9 mouse cellular contexts compared by ENCODE assay signal in genomic region chr9:81634163-81634562, GRCm38 (mm10). TPM values are rescaled to one million over a fixed set of nuclear protein-coding genes. Genes with fewer than 3 reads are reported as not detected.
DNase-seq lines count a peak whose midpoint lies in the region; ATAC-seq and TF ChIP-seq lines count a peak whose summit lies in the region.
"Had no signal": no experiment of that assay in that cellular context is flagged by ENCODE, and none has a peak within 500 bp of the region (broad histone marks: within the 10 kb centered on the region; RNA-seq: fewer than 3 reads in every experiment).

No protein-coding gene starts in this region.

- peaks cover 31% of the 10 kb centered on the region for H3K79me2 ChIP-seq in myocyte (ENCODE audit: control insufficient read depth, insufficient read depth)

- H3ac ChIP-seq in myocyte (ENCODE audit: control insufficient read depth, insufficient read length) = no peak overlapping the region

- WGBS in heart, embryonic 14.5 days = 2% methylated on average over 10 of the region's 10 CpGs
- whole genome bisulfite sequencing in hindbrain, embryonic 11.5 days = 1% methylated on average over 10 of the region's 10 CpGs

- no peak overlapping the region for H3K27ac ChIP-seq in heart, embryonic 14.5 days (replicated peaks in 1 of 2; ENCODE audit: control insufficient read depth in 1 of 2, insufficient read depth in 1 of 2, low read depth in 2 of 2, low read length in 2 of 2)
- no peak overlapping the region for H3K27ac ChIP-seq in hindbrain, embryonic 11.5 days (ENCODE audit: low read depth, low read length)

- intact Hi-C loops in heart, postnatal 10 days (cut with DNase I) = no loop called here
- intact Hi-C loops in gastrocnemius, postnatal 14 days (cut with DNase I; ENCODE audit: low total_unique reads) = no loop called here

- no peak for TF ChIP-seq POLR2A in myocyte (IDR thresholded peaks at IDR 0.05; ENCODE audit: insufficient read length, low read depth)

- peaks cover 7 to 11% of the 10 kb centered on the region in 2 experiments for H3K4me1 ChIP-seq in heart, embryonic 14.5 days (ENCODE audit: control insufficient read depth in 2 of 2, insufficient read depth in 2 of 2, low read length in 2 of 2)
- H3K4me1 ChIP-seq in hindbrain, embryonic 11.5 days (replicated peaks; ENCODE audit: control insufficient read depth, insufficient read depth, low read length) = no peaks in the 10 kb centered on the region

- H3K9me3 ChIP-seq in heart, embryonic 14.5 days (ENCODE audit: control insufficient read depth, low read length) = no peaks in the 10 kb centered on the region
- no peaks in the 10 kb centered on the region for H3K9me3 ChIP-seq in hindbrain, embryonic 11.5 days (ENCODE audit: control insufficient read depth, low read length)

- peak overlapping the region; percentile 66 to 77 for H3K4me3 ChIP-seq in heart, embryonic 14.5 days (ENCODE audit: control insufficient read depth in 1 of 2, insufficient read depth in 1 of 2, low read depth in 1 of 2, low read length in 2 of 2)
- H3K4me3 ChIP-seq in hindbrain, embryonic 11.5 days (ENCODE audit: low read depth, low read length) = peak overlapping the region; percentile 78
- peak overlapping the region; percentile 87 for H3K4me3 ChIP-seq in myocyte

- no peak for ATAC-seq in heart, embryonic 14.5 days (ENCODE audit: insufficient number of reproducible peaks, insufficient read depth, low FRiP score, low read depth)
- ATAC-seq in hindbrain, embryonic 11.5 days (ENCODE audit: low FRiP score) = no peak
- ATAC-seq in cerebellum, adult (ENCODE audit: insufficient number of reproducible peaks, low FRiP score, low TSS enrichment) = no peak

- DNase-seq in heart, postnatal 10 days = no peak
- peak; percentile 16 for DNase-seq in ZHBTc4 (ENCODE audit: low read depth, low spot score)
- DNase-seq in hindbrain, embryonic 11.5 days (ENCODE audit: low spot score) = peak; percentile 38
- DNase-seq in kidney, postnatal 10 days = no peak
- no peak for DNase-seq in gastrocnemius, postnatal 14 days

- peak overlapping the region; percentile 99 for H3K4me2 ChIP-seq in heart, embryonic 14.5 days (ENCODE audit: low read length)
- peak overlapping the region; percentile 99 for H3K4me2 ChIP-seq in hindbrain, embryonic 11.5 days (replicated peaks; ENCODE audit: low read depth, low read length)
- H3K4me2 ChIP-seq in myocyte (ENCODE audit: low read depth) = peak overlapping the region; percentile 95

- H3K36me3 ChIP-seq in heart, embryonic 14.5 days (ENCODE audit: control insufficient read depth, insufficient read depth, low read length) = no peaks in the 10 kb centered on the region
- no peaks in the 10 kb centered on the region for H3K36me3 ChIP-seq in hindbrain, embryonic 11.5 days (ENCODE audit: control insufficient read depth, insufficient read depth, low read length)
- no peaks in the 10 kb centered on the region for H3K36me3 ChIP-seq in myocyte (ENCODE audit: control insufficient read depth, insufficient read depth)
- H3K36me3 ChIP-seq: G1E had no signal

- peaks cover 23% of the 10 kb centered on the region for H3K27me3 ChIP-seq in heart, embryonic 14.5 days (ENCODE audit: control insufficient read depth, insufficient read depth, low read length)
- H3K27me3 ChIP-seq in hindbrain, embryonic 11.5 days (ENCODE audit: control insufficient read depth, insufficient read depth, low read length) = peaks cover 17% of the 10 kb centered on the region
- H3K27me3 ChIP-seq in myocyte (ENCODE audit: control insufficient read depth, insufficient read depth, insufficient read length) = no peaks in the 10 kb centered on the region

- H3K9ac ChIP-seq in heart, embryonic 14.5 days (ENCODE audit: low read length) = peak overlapping the region; percentile 38; the same call in 1 of the 2 replicates
- H3K9ac ChIP-seq in hindbrain, embryonic 11.5 days (ENCODE audit: low read depth, low read length) = no peak overlapping the region

TF ChIP-seq in myocyte, 11 proteins besides CTCF, POLR2A, EP300 and RAD21:
- no peak for TF ChIP-seq CEBPB (IDR thresholded peaks at IDR 0.05; ENCODE audit: insufficient read depth, poor library complexity, severe bottlenecking)
- no peak for TF ChIP-seq MYOG (IDR thresholded peaks at IDR 0.05; ENCODE audit: control insufficient read depth in 1 of 3, insufficient read depth in 1 of 3, insufficient read length in 2 of 3, low read depth in 2 of 3)
- no peak for TF ChIP-seq E2F4 (IDR thresholded peaks at IDR 0.05; ENCODE audit: insufficient read depth)
- no peak for TF ChIP-seq TCF12 (IDR thresholded peaks at IDR 0.05; ENCODE audit: insufficient read depth, poor library complexity, severe bottlenecking)
- no peak for TF ChIP-seq MAX (IDR thresholded peaks at IDR 0.05; ENCODE audit: low read depth)
- TF ChIP-seq SRF (IDR thresholded peaks at IDR 0.05; ENCODE audit: control insufficient read depth, insufficient read length, low read depth) = no peak

RNA-seq across cellular contexts. Expression of gene Htr1b, which starts 0.5 kb away (rescaled TPM):
- 0.49 and 0.63 TPM in 2 replicates for polyA plus RNA-seq in heart, embryonic 14.5 days (2014; fragmentation: Nextera tagmentation; extraction: Ambion mirVana)
- total RNA-seq in heart, postnatal 10 days (2021) = under 1 TPM; 0.10 TPM
- 1.1 and 1.2 TPM in 2 replicates for polyA plus RNA-seq in hindbrain, embryonic 11.5 days (2014; fragmentation: Nextera tagmentation; extraction: Ambion mirVana)
- polyA plus RNA-seq in myocyte (2012; fragmentation: generic; extraction: Trizol) = 2.4 TPM
- under 1 TPM in 1 of 2 experiments, not detected in 1; 0.14 TPM for total RNA-seq in gastrocnemius, postnatal 14 days (2021)
- polyA plus RNA-seq: G1E had no signal

Comparison
In these comparisons a context has a peak if more than half of its experiments do, and no peak if none do; other contexts are left out.
1. DNase-seq: peak in ZHBTc4 (single experiment) and hindbrain, embryonic 11.5 days (single experiment); none in heart, postnatal 10 days (0 of 2), kidney, postnatal 10 days (single experiment) and gastrocnemius, postnatal 14 days (single experiment).
2. Peak in every context shown above with its lines, with median percentiles within 50 percentile points of each other: H3K4me2 ChIP-seq and H3K4me3 ChIP-seq.